Mouse (Mus musculus) small intestine, adult 2 months (tissue): ENCODE data around the gene Dock9. TPM values are rescaled to one million over a fixed set of nuclear protein-coding genes. Genes with fewer than 3 reads are reported as not detected.

Source experiments
- H3K27ac ChIP-seq: fragments of 200-500 bp; 2 replicates; pipeline ENCODE4 v1.5.1; 2012; ENCODE audit warnings: low read depth, low read length, control low read depth, inconsistent platforms; ENCODE audit not compliant: insufficient read depth
- H3K27me3 ChIP-seq: fragments of 200-500 bp; 2 replicates; pipeline ENCODE4 v1.6.1; 2012; ENCODE audit warnings: mild to moderate bottlenecking, moderate library complexity, low read length, inconsistent platforms; ENCODE audit not compliant: control insufficient read depth, insufficient read depth
- H3K36me3 ChIP-seq: fragments of 200-500 bp; 2 replicates; pipeline ENCODE4 v1.6.1; 2012; ENCODE audit warnings: mild to moderate bottlenecking, low read length, control low read depth, inconsistent platforms; ENCODE audit not compliant: control insufficient read depth, insufficient read depth
- H3K4me1 ChIP-seq: fragments of 200-500 bp; 2 replicates; pipeline ENCODE4 v1.6.1; 2012; ENCODE audit warnings: low read length, inconsistent platforms, mixed read lengths; ENCODE audit not compliant: control insufficient read depth, insufficient read depth, insufficient read length
- H3K4me3 ChIP-seq: fragments of 200-500 bp; 2 replicates; pipeline ENCODE4 v1.5.1; 2012; ENCODE audit warnings: low read depth, mild to moderate bottlenecking, control low read depth, inconsistent platforms, low read length, moderate library complexity
- CTCF ChIP-seq: fragments of 200-500 bp; IDR thresholded peaks from 2 replicates; pipeline ENCODE4 v1.5.1; 2012; ENCODE audit warnings: low read depth, mild to moderate bottlenecking, control low read depth, inconsistent platforms, low read length, moderate library complexity, mixed read lengths; ENCODE audit not compliant: insufficient replicate concordance, insufficient read length; ENCODE audit errors: extremely low read depth
- POLR2A ChIP-seq: fragments of 200-500 bp; IDR thresholded peaks from 2 replicates; pipeline ENCODE4 v1.6.1; 2012; ENCODE audit warnings: low read depth, mild to moderate bottlenecking, control low read depth, inconsistent platforms, low read length, moderate library complexity
- WGBS: fragments of 180-500 bp; shearing (Covaris S2); methylation state at CpG from one replicate; pipeline ENCODE4 v1.1.7; 2018; 5-methylcytosine and 5-hydroxymethylcytosine counted together
- polyA plus RNA-seq: library from polyadenylated mRNA; depleted of rRNA; stranded (reverse); fragments of >200 nt; gene quantifications from 2 replicates; pipeline ENCODE4 v1.2.3, GENCODE M21; 2012

Gene Dock9
- polyA plus RNA-seq, 1 experiment = 5.7 TPM

DNA sequence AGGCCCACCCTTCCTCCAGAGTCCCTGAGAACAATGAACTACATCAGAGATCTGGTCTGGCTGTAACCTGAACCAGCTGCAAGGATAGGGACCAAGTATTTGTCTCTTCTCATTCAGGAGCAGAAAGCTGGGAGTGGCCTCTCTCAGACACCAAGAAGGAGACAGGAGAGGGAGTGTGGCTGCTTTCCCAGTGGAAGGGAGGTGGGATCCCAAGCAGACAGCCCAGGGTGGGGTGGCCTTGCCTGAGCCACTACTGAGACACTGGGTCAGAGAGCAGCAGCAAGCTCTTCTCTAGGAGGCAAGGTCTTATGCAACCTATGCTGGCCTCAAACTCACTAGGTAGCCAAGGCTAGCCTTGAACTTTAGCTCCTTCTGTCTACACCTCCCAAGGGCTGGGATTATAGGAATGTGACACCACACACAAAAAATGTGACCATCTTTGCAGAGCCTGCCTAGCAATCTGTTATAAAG, 121.5 kb downstream of the Dock9 start:
- Histone ChIP-seq H3K36me3 (no peaks in the 10 kb centered on the region), H3K27ac (no peak overlapping the region), H3K4me3 (no peak overlapping the region), H3K27me3 (no peaks in the 10 kb centered on the region), H3K4me1 (peaks cover 5% of the 10 kb centered on the region)
- TF ChIP-seq CTCF = no peak
- TF ChIP-seq POLR2A = no peak

DNA sequence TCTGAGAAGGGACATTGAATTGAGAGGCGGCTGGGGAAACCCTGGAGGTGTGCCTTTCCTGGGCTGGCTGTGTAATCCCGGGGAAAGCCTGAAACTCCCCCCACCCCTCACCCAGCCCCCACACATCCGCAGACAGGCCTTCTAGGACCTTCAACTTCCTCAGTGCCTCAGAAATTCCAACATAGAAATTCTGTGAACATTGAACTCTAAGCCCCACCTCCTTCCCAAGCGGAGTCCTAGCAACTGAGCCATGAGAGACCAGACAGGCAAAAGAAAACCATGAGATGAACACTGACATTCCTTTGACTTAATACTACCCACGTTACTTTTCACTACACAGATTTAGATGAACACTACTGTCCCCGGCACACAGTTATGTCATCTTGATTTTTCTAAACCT, 122.1 kb downstream of the Dock9 start:
- no peaks in the 10 kb centered on the region for H3K36me3 ChIP-seq
- H3K27me3 ChIP-seq = no peaks in the 10 kb centered on the region
- no peak overlapping the region for H3K4me3 ChIP-seq
- TF ChIP-seq POLR2A = no peak
- no peak for TF ChIP-seq CTCF
- H3K27ac ChIP-seq = no peak overlapping the region
- peaks cover 6% of the 10 kb centered on the region for H3K4me1 ChIP-seq
- WGBS = 24% methylated on average over 6 of the region's 6 CpGs

DNA sequence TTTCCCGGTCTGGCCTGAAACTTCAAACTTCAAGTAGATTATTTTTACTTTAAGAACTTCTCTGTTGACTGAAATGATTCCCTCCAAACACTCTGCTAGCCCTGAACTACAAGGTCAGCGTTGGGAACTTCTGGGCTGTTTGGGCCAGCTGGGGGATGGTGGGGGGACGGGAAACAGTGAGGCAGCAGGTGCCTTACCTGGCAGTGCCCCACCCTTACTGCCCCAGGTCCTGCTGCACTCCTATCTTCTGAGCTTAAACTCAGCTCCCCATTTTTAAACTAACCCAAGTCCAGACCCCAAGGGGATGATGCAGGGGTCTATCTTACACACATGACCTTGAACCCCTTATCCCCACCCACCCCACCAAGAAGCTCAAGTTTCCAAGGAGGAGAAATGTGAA, 122.5 kb downstream of the Dock9 start:
- Histone ChIP-seq H3K27ac (no peak overlapping the region), H3K27me3 (no peaks in the 10 kb centered on the region), H3K4me3 (no peak overlapping the region), H3K4me1 (peaks cover 6% of the 10 kb centered on the region), H3K36me3 (no peaks in the 10 kb centered on the region)
- TF ChIP-seq CTCF (no peak), POLR2A (no peak)
- WGBS = 38% methylated on average over 3 of the region's 3 CpGs

DNA sequence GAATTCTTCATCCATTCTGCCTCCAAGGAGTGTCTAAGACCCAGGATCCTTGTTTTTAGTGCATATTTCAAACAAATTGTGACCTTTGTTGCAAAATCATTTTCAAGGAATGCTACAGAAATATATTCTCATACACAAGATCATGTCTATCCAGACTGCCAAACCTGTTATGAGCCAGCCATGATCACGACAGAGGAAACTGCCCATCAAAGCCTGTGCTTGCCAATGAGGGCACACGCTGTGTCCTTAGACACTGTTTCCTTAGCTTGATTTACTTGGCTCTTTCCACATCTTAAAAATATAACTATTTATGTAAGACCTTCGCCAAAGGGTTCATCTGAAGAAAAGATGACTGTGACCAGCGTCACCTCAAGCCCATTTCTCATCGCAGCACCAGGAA, 127.6 kb downstream of the Dock9 start:
- Histone ChIP-seq H3K36me3 (no peaks in the 10 kb centered on the region), H3K4me3 (no peak overlapping the region), H3K27ac (no peak overlapping the region), H3K27me3 (no peaks in the 10 kb centered on the region), H3K4me1 (0 out of 2 replicates have a peak, but pooled peaks cover 3% of the 10 kb centered on the region)
- TF ChIP-seq CTCF (no peak), POLR2A (no peak)
- WGBS = 77% methylated on average over 5 of the region's 5 CpGs

DNA sequence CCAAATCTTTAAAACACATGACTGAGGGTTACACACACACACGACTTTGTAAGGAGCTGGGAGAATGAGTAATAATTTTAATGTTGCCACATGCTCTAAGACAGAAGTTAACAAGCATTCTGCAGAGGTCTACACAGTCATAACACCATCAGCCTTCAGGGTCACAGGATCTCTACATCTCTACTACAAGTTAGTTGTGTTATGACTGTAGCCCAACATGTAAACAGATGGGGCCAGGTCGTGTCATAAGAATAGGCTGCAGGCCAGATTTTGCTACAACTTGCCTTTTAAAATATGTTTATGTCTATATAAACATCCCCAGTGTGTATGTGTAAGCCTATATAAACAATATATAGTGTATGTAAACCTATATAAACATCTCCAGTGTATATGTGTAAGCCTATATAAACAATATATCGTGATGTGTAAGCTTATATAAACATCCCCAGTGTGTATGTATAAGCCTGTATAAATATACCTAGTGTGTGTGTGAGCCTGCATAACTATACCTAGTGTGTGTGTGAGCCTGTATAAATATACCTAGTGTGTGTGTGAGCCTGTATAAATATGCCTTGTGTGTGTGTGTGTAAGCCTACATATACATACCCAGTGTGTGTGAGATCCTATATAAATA, 130.9 kb downstream of the Dock9 start:
- 74% methylated on average over 3 of the region's 3 CpGs for whole genome bisulfite sequencing
- Histone ChIP-seq H3K27ac (no peak overlapping the region), H3K4me3 (no peak overlapping the region)

DNA sequence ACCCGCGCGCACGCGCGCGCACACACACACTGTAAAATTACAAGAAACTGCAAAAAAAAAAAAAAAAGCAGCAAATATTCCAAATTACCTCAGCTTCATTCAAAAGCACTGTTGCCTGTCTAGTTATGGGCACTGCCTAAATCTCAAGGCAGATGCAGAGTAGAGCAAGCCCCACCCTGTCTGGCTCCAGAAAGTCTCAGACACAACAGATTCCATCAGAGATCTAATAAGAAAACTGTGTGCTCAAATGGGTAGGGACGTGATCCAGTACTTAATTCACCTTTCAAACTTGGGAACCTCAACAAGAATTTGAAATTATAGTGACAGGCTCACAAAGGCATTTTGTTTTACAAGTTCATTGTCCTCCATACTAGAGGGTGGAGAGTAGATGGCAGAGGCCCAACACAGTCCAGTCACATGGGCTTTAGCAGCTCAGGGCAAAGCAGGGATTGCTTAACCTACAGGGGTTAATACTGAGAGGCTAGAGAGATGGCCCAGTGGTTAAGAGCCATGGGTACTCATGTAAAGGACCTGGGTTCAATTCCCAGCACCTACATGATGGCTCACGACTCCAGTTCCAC, 131.9 kb downstream of the Dock9 start:
- H3K27ac ChIP-seq = no peak overlapping the region
- 97% methylated on average over 9 of the region's 9 CpGs for WGBS
- TF ChIP-seq CTCF = no peak
- no peak for TF ChIP-seq POLR2A

More for the DNA sequence above, 130.9 kb downstream of the Dock9 start:
- TF ChIP-seq CTCF (no peak), POLR2A (no peak)
- Histone ChIP-seq H3K36me3 (no peaks in the 10 kb centered on the region), H3K27me3 (no peaks in the 10 kb centered on the region), H3K4me1 (peaks cover 3% of the 10 kb centered on the region; the same call in 1 of the 2 replicates)

DNA sequence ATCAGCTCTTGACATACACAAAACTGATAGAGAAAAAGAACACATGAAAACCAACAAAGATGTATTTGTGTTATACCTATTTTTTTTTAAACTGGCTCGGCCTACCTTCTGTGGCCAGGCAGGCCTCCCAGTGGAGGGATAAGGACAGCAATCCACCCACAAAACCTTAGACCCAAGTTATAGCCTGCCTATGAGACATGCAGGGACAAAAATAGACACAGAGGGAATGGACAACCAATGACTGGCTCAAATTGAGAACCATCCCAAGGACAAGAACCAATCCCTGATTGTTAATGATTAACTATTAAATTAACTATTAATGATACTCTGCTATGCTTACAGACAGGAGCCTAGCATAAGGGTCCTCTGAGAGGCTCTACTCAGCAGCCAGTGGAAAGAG, 133.7 kb downstream of the Dock9 start:
- Histone ChIP-seq H3K4me1 (no peaks in the 10 kb centered on the region; the same call in 1 of the 2 replicates), H3K27ac (no peak overlapping the region), H3K27me3 (no peaks in the 10 kb centered on the region), H3K36me3 (no peaks in the 10 kb centered on the region), H3K4me3 (no peak overlapping the region)
- 32% methylated on average over 1 of the region's 1 CpGs for WGBS
- TF ChIP-seq POLR2A (no peak), CTCF (no peak)

More for the DNA sequence above, 131.9 kb downstream of the Dock9 start:
- no peaks in the 10 kb centered on the region; the same call in 1 of the 2 replicates for H3K4me1 ChIP-seq
- no peaks in the 10 kb centered on the region for H3K36me3 ChIP-seq
- H3K4me3 ChIP-seq = no peak overlapping the region
- H3K27me3 ChIP-seq = no peaks in the 10 kb centered on the region
